8 mouse cellular contexts compared by ENCODE assay signal in genomic region chr6:138419871-138420535, GRCm38 (mm10).
DNase-seq lines count a peak whose midpoint lies in the region; ATAC-seq and TF ChIP-seq lines count a peak whose summit lies in the region.
"Had no signal": no experiment of that assay in that cellular context is flagged by ENCODE, and none has a peak within 500 bp of the region (broad histone marks: within the 10 kb centered on the region; RNA-seq: fewer than 3 reads in every experiment).

No protein-coding gene starts in this region.

- WGBS in neural tube, embryonic 11.5 days, result 18% methylated on average over 8 of the region's 8 CpGs
- WGBS in forebrain, embryonic 15.5 days, result 2% methylated on average over 8 of the region's 8 CpGs
- WGBS in cerebellum, adult 2 months, result 45% methylated on average over 8 of the region's 8 CpGs

- H3K4me3 ChIP-seq in neural tube, embryonic 11.5 days (ENCODE audit: low read depth, low read length), result peak overlapping the region; percentile 37
- H3K4me3 ChIP-seq in forebrain, embryonic 15.5 days, result peak overlapping the region; percentile 52
- no peak overlapping the region for H3K4me3 ChIP-seq in cerebellum, adult 2 months (replicated peaks; ENCODE audit: insufficient read depth, low read depth, low read length)

- no peak for TF ChIP-seq POLR2A in cerebellum, adult 2 months (IDR thresholded peaks at IDR 0.05; ENCODE audit: borderline replicate concordance, insufficient read depth, low read length)

- TF ChIP-seq CTCF in cerebellum, adult 2 months (IDR thresholded peaks at IDR 0.05; ENCODE audit: borderline replicate concordance, insufficient read depth, low read depth, low read length), result no peak

- H3K9ac ChIP-seq in neural tube, embryonic 11.5 days (ENCODE audit: low read length), result peak overlapping the region; percentile 35
- H3K9ac ChIP-seq in forebrain, embryonic 15.5 days (replicated peaks), result peak overlapping the region; percentile 69

- peak overlapping the region; percentile 49; the same call in 1 of the 2 replicates for H3K27ac ChIP-seq in neural tube, embryonic 11.5 days (ENCODE audit: low read depth, low read length)
- H3K27ac ChIP-seq in forebrain, embryonic 15.5 days (replicated peaks), result peak overlapping the region; percentile 96
- no peak overlapping the region for H3K27ac ChIP-seq in cerebellum, adult 2 months (ENCODE audit: insufficient read depth, low read length)

- H3K4me1 ChIP-seq in neural tube, embryonic 11.5 days (ENCODE audit: control insufficient read depth, insufficient read depth, low read length), result peaks cover 11% of the 10 kb centered on the region; the same call in 1 of the 2 replicates
- peaks cover 59% of the 10 kb centered on the region for H3K4me1 ChIP-seq in forebrain, embryonic 15.5 days
- H3K4me1 ChIP-seq in cerebellum, adult 2 months (ENCODE audit: control insufficient read depth, insufficient read depth, low read length), result no peaks in the 10 kb centered on the region; the same call in 1 of the 2 replicates

- no peaks in the 10 kb centered on the region for H3K9me3 ChIP-seq in neural tube, embryonic 11.5 days (ENCODE audit: control insufficient read depth, low read length)
- H3K9me3 ChIP-seq in forebrain, embryonic 15.5 days, result no peaks in the 10 kb centered on the region

- no peak for DNase-seq in neural tube, embryonic 11.5 days (ENCODE audit: low spot score)
- DNase-seq in neural tube, embryonic 10.5 days (ENCODE audit: extremely low spot score, low spot score), result no peak
- peak; percentile 17 for DNase-seq in mesoderm, embryonic 11.5 days (ENCODE audit: low read depth, low spot score)
- no peak for DNase-seq in cerebellum, adult 11-12 months
- DNase-seq in kidney, adult 11 months, result no peak
- DNase-seq in cerebellum, adult 2 months, result no peak
- DNase-seq: thymus, postnatal 4 days had no signal

- H3K36me3 ChIP-seq in neural tube, embryonic 11.5 days (ENCODE audit: control insufficient read depth, insufficient read depth, low read length), result no peaks in the 10 kb centered on the region
- H3K36me3 ChIP-seq in forebrain, embryonic 15.5 days, result no peaks in the 10 kb centered on the region

- peak; percentile 28; the same call in 1 of the 2 replicates for ATAC-seq in neural tube, embryonic 11.5 days (ENCODE audit: insufficient read depth, low FRiP score, low TSS enrichment)
- ATAC-seq in forebrain, embryonic 15.5 days (replicated peaks), result peak; percentile 56

- 0 out of 2 replicates have a peak, but pooled peaks cover 2% of the 10 kb centered on the region for H3K27me3 ChIP-seq in neural tube, embryonic 11.5 days (ENCODE audit: control insufficient read depth, insufficient read depth, low read length)
- H3K27me3 ChIP-seq in forebrain, embryonic 15.5 days, result no peaks in the 10 kb centered on the region
- no peaks in the 10 kb centered on the region; the same call in 1 of the 2 replicates for H3K27me3 ChIP-seq in cerebellum, adult 2 months (ENCODE audit: control insufficient read depth, insufficient read depth, low read length)

- peak overlapping the region; percentile 73 for H3K4me2 ChIP-seq in neural tube, embryonic 11.5 days (ENCODE audit: low read depth)
- H3K4me2 ChIP-seq in forebrain, embryonic 15.5 days (replicated peaks), result peak overlapping the region; percentile 72
